Mouse (Mus musculus): ENCODE results near the gene Yap1. TPM values are rescaled to one million over a fixed set of nuclear protein-coding genes. Genes with fewer than 3 reads are reported as not detected.
A peak's percentile ranks its signal among the peaks of the same experiment; 100 is the strongest.

The Yap1 gene
- polyA plus RNA-seq, 1 experiment from 2014 or later = 3.5 TPM

DNA sequence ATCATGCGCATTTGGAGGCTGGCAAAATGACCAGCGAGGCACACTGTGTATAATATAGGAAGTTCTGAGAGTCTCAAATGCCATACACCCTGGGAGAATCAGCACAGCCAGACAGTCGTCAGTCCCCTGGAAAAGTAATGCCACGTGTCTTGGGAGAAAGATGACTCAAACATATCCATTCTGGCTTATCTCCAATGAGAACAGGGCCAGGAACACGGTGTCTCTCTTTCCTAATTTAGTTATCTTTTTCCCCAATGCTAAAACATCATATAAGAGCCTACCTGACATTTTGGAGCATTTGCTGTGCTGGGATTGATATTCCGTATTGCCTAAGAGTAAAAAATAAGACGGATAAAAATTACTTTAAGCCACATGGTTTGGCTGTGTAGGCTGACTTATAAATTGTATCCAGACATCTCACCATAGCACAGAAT, 54.2 kb downstream of the Yap1 start:
- Histone ChIP-seq H3K4me2 (no peak overlapping the region), H3K4me1 (replicated peaks) (no peaks in the 10 kb centered on the region), H3K36me3 (peaks cover 7% of the 10 kb centered on the region; the same call in 1 of the 2 replicates), H3K4me3 (replicated peaks) (no peak overlapping the region), H3K27me3 (no peaks in the 10 kb centered on the region), H3K9me3 (replicated peaks) (no peaks in the 10 kb centered on the region), H3K27ac (no peak overlapping the region), H3K9ac (no peak overlapping the region)
- no peak for DNase-seq
- 61% methylated on average over 7 of the region's 7 CpGs for WGBS (ENCODE audit: insufficient replicate concordance)
- no peak for ATAC-seq (ENCODE audit: low read depth)

DNA sequence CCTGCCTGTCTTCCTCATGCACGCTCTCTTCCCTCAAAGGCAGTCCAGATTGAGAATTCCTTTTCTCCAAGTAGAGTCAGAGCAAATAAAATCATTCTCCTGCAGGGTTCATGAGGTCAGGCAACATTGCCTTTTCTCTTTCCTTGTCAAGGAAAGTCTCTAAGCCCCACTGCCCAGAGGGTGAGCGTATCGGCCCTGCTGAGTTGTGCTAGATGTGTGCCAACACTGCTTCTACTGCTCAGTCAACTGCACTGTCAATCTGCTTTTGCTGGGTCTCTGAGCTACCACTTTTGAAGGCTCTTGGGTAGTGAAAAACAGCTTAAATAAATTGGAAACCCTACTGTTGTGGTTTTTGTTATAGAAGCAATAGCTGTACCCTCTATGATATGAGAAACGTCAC, 56.5 kb downstream of the Yap1 start:
- no peak overlapping the region for H3K4me3 ChIP-seq (replicated peaks)
- no peak overlapping the region for H3K27ac ChIP-seq
- no peak overlapping the region for H3K9ac ChIP-seq
- DNase-seq (no peak), ATAC-seq (ENCODE audit: low read depth) (no peak)
- 66% methylated on average over 4 of the region's 4 CpGs for WGBS (ENCODE audit: insufficient replicate concordance)
- no peaks in the 10 kb centered on the region for H3K9me3 ChIP-seq (replicated peaks)
- H3K4me2 ChIP-seq = no peak overlapping the region
- H3K27me3 ChIP-seq = no peaks in the 10 kb centered on the region
- peaks cover 6% of the 10 kb centered on the region; the same call in 1 of the 2 replicates for H3K36me3 ChIP-seq
- no peaks in the 10 kb centered on the region for H3K4me1 ChIP-seq (replicated peaks)

DNA sequence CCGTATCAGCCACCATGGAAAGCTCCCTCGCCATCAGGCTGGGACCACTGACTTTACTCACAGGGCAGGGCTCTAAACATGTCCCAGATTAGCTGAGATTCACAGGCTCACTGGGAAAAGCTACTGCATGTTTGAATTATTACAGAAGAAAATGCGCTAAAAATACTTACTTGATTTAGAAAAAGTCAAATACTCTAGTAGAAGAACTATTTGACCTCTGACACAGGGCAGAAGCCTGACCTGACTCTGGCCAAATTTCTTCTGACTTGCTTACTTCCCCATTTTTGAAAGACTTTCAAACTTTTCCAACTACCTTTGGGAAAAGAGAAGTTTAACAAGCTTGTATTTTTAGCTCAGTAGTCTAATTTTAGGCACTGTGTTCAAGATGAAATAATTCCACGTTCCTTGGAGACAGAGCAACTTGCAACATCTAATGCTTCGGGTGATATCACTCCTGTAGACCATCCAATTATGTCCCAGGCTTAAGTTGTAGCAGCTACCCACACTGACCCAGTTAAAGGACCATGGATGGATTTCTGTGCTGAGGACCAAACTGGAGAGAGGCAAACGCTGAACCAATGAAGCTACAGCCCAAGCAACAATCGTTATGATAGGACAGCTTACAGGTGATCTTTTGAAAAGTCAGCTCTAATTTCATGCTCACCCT, 60.5 kb downstream of the Yap1 start:
- DNase-seq = no peak
- Histone ChIP-seq H3K9me3 (replicated peaks) (no peaks in the 10 kb centered on the region), H3K27me3 (no peaks in the 10 kb centered on the region), H3K9ac (no peak overlapping the region), H3K4me3 (replicated peaks) (no peak overlapping the region), H3K4me1 (replicated peaks) (no peaks in the 10 kb centered on the region), H3K27ac (no peak overlapping the region), H3K36me3 (0 out of 2 replicates have a peak, but pooled peaks cover 3% of the 10 kb centered on the region), H3K4me2 (no peak overlapping the region)
- WGBS (ENCODE audit: insufficient replicate concordance) = 52% methylated on average over 7 of the region's 7 CpGs
- ATAC-seq (ENCODE audit: low read depth) = no peak

DNA sequence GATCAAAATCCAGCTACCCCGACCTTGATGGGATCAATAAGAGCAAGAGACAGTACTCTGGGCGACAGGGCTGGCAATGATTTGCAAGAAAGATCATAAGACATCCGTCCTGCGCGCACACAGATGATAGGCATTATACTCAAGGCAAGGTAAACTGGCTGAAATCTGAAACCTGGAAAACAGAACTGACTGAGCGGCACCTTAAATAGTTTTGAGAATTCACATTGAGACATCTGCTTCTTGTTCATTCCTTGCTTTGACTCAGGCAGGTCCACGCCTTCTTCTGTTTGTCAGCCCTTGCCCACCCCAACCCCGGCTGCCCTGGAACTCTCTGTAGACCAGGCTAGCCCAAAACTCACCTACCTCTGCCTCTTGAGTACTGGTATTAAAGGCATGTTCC, 61.7 kb downstream of the Yap1 start:
- Histone ChIP-seq H3K4me3 (replicated peaks) (no peak overlapping the region), H3K4me2 (no peak overlapping the region), H3K36me3 (0 out of 2 replicates have a peak, but pooled peaks cover 4% of the 10 kb centered on the region), H3K27ac (no peak overlapping the region), H3K9ac (no peak overlapping the region), H3K9me3 (replicated peaks) (no peaks in the 10 kb centered on the region), H3K4me1 (replicated peaks) (no peaks in the 10 kb centered on the region), H3K27me3 (no peaks in the 10 kb centered on the region)
- no peak for ATAC-seq (ENCODE audit: low read depth)
- DNase-seq = no peak
- 75% methylated on average over 8 of the region's 8 CpGs for WGBS (ENCODE audit: insufficient replicate concordance)

DNA sequence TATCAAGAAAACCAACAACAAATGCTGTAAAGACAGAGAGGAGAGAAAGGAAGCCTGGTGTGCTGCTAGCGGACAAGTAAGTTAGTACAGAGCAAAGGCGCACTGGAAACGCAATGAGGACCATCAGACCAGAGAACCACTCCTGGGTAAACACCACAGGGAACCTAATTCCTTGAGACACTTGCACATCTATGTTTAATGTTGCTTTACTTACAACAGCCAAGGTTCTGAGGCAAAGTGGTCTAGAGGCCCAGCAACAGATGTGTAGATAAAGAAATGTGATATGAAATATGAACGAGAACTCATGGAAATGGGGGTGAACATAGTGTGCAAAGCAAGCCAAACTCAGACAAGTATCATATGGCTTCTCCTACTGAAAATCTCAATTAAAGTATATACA, 64.3 kb downstream of the Yap1 start:
- H3K9me3 ChIP-seq (replicated peaks) = no peaks in the 10 kb centered on the region
- H3K36me3 ChIP-seq = peaks cover 8% of the 10 kb centered on the region; the same call in 1 of the 2 replicates
- no peaks in the 10 kb centered on the region for H3K4me1 ChIP-seq (replicated peaks)
- H3K4me2 ChIP-seq = no peak overlapping the region
- DNase-seq = no peak
- H3K4me3 ChIP-seq (replicated peaks) = no peak overlapping the region
- ATAC-seq (ENCODE audit: low read depth) = no peak
- H3K27ac ChIP-seq = no peak overlapping the region
- WGBS (ENCODE audit: insufficient replicate concordance) = 69% methylated on average over 4 of the region's 4 CpGs
- no peak overlapping the region for H3K9ac ChIP-seq
- H3K27me3 ChIP-seq = no peaks in the 10 kb centered on the region

DNA sequence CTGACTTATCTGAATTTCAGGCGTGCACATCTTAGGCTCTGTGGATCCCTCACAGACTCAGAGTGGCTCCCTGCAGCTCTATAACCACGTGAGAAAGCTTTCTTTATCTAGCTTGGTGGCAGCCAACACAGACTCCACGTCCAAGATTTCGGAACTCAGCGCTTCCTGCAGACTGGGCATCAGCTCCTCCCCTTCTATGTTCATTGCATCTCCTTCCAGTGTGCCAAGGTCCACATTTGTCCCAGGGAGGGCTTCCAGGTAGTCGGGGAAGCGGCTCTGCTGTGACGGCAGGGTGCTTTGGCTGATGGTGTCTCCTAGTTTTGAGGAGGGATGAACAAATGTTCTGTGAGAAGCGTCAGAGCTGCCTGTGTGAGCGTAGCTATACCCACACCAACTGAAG, 70.0 kb downstream of the Yap1 start:
- no peak overlapping the region for H3K4me3 ChIP-seq (replicated peaks)
- H3K4me2 ChIP-seq = no peak overlapping the region
- H3K27me3 ChIP-seq = no peaks in the 10 kb centered on the region
- H3K9ac ChIP-seq = no peak overlapping the region
- H3K4me1 ChIP-seq (replicated peaks) = no peaks in the 10 kb centered on the region
- DNase-seq (no peak), ATAC-seq (ENCODE audit: low read depth) (no peak)
- H3K36me3 ChIP-seq = peaks cover 34% of the 10 kb centered on the region
- H3K9me3 ChIP-seq (replicated peaks) = no peaks in the 10 kb centered on the region
- no peak overlapping the region for H3K27ac ChIP-seq
- WGBS (ENCODE audit: insufficient replicate concordance) = 74% methylated on average over 10 of the region's 10 CpGs

DNA sequence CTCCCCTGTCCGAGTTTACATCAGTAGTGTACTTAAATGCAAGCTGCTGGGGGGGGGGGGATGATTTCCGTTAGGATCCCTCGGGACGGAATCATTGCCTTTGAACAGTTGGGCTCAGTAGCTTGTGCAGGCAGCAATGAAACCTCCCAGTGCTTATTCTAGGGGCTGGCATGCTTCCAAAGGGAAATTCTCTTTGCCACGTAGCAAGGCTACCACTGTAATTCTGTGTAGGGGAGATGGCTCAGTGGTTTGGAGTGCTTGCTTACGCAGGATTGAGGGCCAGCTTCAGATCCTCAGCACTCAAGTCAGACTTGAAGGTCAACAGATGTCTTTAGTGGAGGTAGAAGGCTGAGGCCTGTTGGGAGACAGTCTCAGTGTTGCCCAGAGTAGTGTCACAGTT, 74.8 kb downstream of the Yap1 start:
- Histone ChIP-seq H3K4me2 (no peak overlapping the region), H3K27ac (no peak overlapping the region), H3K4me3 (replicated peaks) (no peak overlapping the region), H3K9me3 (replicated peaks) (no peaks in the 10 kb centered on the region), H3K4me1 (replicated peaks) (no peaks in the 10 kb centered on the region), H3K36me3 (peaks cover 26% of the 10 kb centered on the region), H3K27me3 (no peaks in the 10 kb centered on the region), H3K9ac (no peak overlapping the region)
- DNase-seq = no peak
- no peak for ATAC-seq (ENCODE audit: low read depth)
- 80% methylated on average over 6 of the region's 6 CpGs for WGBS (ENCODE audit: insufficient replicate concordance)

DNA sequence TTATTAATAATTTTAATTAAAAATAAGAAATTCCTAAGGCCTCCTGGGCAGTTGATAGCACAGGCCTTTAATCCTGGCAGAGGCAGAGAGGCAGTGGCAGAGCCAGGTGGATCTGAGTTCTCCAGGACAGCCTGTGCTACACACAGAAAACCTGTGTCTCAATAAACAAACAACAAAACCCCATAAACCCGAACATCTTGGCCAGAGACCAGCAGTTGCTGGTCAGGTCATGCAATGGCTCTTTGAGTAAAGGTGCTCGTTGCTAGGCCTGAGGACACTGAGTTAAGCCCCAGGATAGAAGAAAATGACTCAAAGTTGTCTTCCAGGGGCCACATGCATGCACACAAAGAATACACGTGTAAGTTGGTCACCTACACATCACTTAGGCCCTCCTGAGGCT, 75.5 kb downstream of the Yap1 start:
- Histone ChIP-seq H3K27ac (no peak overlapping the region), H3K4me1 (replicated peaks) (no peaks in the 10 kb centered on the region), H3K9ac (no peak overlapping the region), H3K36me3 (peaks cover 19% of the 10 kb centered on the region), H3K9me3 (replicated peaks) (no peaks in the 10 kb centered on the region), H3K27me3 (no peaks in the 10 kb centered on the region), H3K4me2 (no peak overlapping the region), H3K4me3 (replicated peaks) (no peak overlapping the region)
- DNase-seq = no peak
- WGBS (ENCODE audit: insufficient replicate concordance) = 50% methylated on average over 3 of the region's 3 CpGs
- no peak for ATAC-seq (ENCODE audit: low read depth)

DNA sequence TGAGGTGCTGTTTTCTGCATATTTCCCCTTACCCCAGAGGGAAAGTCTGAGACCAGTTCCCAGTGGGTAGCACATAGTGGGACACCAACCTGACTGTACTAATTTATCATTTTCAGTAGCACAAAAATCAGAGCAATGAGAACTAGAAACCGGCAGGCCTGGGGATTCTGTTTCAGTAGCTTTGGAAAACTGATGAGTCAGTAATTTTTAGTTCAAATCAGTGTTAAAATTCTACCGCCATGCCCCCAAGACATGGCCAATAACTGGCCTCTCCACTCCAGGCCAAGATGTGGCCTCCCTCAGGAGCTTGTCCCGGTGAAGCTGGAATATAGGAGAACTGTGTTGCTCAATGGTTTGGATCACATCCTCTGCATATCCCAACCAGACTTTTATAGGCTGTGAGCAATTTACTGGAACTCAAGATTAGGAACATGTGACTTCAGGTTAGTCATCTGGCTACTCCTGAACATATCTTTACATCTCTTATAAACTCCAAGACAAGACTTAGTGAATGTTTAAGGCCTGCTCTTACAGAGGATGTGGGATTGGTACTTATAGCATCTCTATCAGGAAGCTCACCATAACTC, 76.1 kb downstream of the Yap1 start:
- DNase-seq (no peak), ATAC-seq (ENCODE audit: low read depth) (no peak)
- H3K4me2 ChIP-seq = no peak overlapping the region
- WGBS (ENCODE audit: insufficient replicate concordance) = 75% methylated on average over 3 of the region's 3 CpGs
- H3K9me3 ChIP-seq (replicated peaks) = no peaks in the 10 kb centered on the region
- no peaks in the 10 kb centered on the region for H3K4me1 ChIP-seq (replicated peaks)
- H3K4me3 ChIP-seq (replicated peaks) = no peak overlapping the region
- H3K36me3 ChIP-seq = peaks cover 16% of the 10 kb centered on the region
- no peak overlapping the region for H3K9ac ChIP-seq
- no peaks in the 10 kb centered on the region for H3K27me3 ChIP-seq
- no peak overlapping the region for H3K27ac ChIP-seq

DNA sequence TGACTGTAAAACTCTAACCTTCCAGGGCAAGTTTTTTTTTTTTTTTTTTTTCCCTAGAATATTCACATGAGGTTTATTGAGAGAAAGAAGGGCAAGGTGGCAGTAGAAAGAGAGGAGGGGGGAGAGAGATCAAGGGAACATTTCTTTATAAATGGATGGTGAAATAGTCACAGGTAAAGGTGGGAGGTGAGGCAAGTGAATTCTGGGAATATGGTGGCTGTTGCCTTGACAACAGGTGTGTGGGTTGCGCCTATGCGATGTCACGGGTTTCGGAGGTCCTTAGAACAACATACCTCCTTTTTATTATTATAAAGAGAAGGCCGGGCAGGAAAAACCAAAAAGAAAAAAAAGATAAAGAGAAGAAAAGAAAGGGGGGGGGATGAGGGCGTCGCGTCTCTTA, 89.5 kb downstream of the Yap1 start:
- Histone ChIP-seq H3K27ac (no peak overlapping the region), H3K27me3 (no peaks in the 10 kb centered on the region), H3K36me3 (no peaks in the 10 kb centered on the region), H3K4me1 (replicated peaks) (peaks cover 25% of the 10 kb centered on the region), H3K9me3 (replicated peaks) (no peaks in the 10 kb centered on the region), H3K9ac (no peak overlapping the region), H3K4me2 (peak overlapping the region; percentile 57), H3K4me3 (replicated peaks) (no peak overlapping the region)
- ATAC-seq (ENCODE audit: low read depth) = no peak
- no peak for DNase-seq
- 56% methylated on average over 8 of the region's 8 CpGs for WGBS (ENCODE audit: insufficient replicate concordance)

DNA sequence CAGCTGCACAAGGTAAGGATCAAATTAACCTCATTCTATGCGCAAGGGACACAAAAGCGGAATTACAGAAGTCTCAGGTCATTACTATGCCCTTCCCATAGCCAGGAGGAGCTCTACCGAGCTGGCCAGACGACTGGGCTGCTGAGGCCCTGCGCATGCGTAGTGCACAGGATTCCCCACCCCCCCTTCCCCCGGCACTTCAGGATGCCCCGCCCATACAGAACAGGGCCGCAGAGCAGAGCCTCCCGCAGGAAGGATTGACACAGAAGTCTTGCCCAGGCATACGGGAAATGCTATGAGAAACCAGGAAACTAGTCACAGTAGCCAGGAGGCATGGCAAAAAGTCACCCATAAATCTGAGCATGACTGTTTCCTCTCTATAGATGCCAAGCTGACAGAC, 89.9 kb downstream of the Yap1 start:
- Histone ChIP-seq H3K9me3 (replicated peaks) (no peaks in the 10 kb centered on the region), H3K4me3 (replicated peaks) (peak overlapping the region; percentile 25; the same call in 1 of the 2 replicates), H3K36me3 (no peaks in the 10 kb centered on the region), H3K4me1 (replicated peaks) (peaks cover 25% of the 10 kb centered on the region), H3K27me3 (no peaks in the 10 kb centered on the region), H3K4me2 (peak overlapping the region; percentile 57), H3K9ac (no peak overlapping the region), H3K27ac (no peak overlapping the region)
- WGBS (ENCODE audit: insufficient replicate concordance) = 3% methylated on average over 11 of the region's 11 CpGs
- ATAC-seq (ENCODE audit: low read depth) (peak; percentile 85), DNase-seq (peak; percentile 23)

DNA sequence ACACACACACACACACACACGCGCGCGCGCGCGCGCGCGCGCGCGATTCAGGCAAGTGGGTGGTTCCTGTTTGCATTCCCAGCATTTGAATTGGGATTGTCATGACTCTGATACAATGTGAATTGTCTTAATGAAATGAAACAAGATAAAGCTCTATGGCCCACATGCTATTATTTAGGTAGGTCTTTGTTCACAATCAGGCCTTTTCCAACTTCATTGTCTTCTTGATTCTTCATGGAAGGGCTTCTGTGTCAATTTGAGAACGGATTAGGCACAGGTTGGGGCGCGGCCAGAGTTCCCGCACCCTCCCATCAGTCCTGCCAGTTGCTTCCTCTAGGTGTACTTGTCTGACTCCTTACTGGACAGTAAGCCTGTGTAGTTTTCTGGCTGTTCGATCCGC, 90.4 kb downstream of the Yap1 start:
- 46% methylated on average over 19 of the region's 19 CpGs for WGBS (ENCODE audit: insufficient replicate concordance)
- no peaks in the 10 kb centered on the region for H3K9me3 ChIP-seq (replicated peaks)
- H3K4me3 ChIP-seq (replicated peaks) = peak overlapping the region; percentile 25; the same call in 1 of the 2 replicates
- no peaks in the 10 kb centered on the region for H3K27me3 ChIP-seq
- DNase-seq = no peak
- no peak overlapping the region for H3K27ac ChIP-seq
- peaks cover 25% of the 10 kb centered on the region for H3K4me1 ChIP-seq (replicated peaks)
- H3K36me3 ChIP-seq = no peaks in the 10 kb centered on the region
- peak overlapping the region; percentile 57 for H3K4me2 ChIP-seq
- no peak for ATAC-seq (ENCODE audit: low read depth)
- H3K9ac ChIP-seq = no peak overlapping the region

Data from liver, embryonic 13.5 days (tissue).